Mouse (Mus musculus) midbrain, embryonic 11.5 days (tissue): ENCODE data around the gene Psmd3. TPM values are rescaled to one million over a fixed set of nuclear protein-coding genes. Genes with fewer than 3 reads are reported as not detected.
"Not testable (repeated sequence)": the region's sequence is repeated elsewhere in the genome, so short reads cannot be mapped to it uniquely, and the experiment has no call there.

ENCODE experiments used
- ATAC-seq: fragments of 200-750 bp; cut with Nextera tagmentation; 2 replicates; pipeline ENCODE4 v1.8.0; 2017; ENCODE audit warnings: moderate TSS enrichment, moderate library complexity; ENCODE audit not compliant: low FRiP score
- DNase-seq: peaks from one replicate; pipeline ENCODE4 v3.0.0; 2015; ENCODE audit warnings: low spot score; ENCODE audit errors: missing footprints
- H3K27ac ChIP-seq: fragments of 300-500 bp; sonication (generic); 2 replicates; pipeline ENCODE4 v1.5.1; 2014; ENCODE audit warnings: low read depth, low read length
- H3K27me3 ChIP-seq: fragments of 300-500 bp; sonication (generic); 2 replicates; pipeline ENCODE4 v1.6.1; 2014; ENCODE audit warnings: mild to moderate bottlenecking, low read length, moderate library complexity, mixed read lengths; ENCODE audit not compliant: control insufficient read depth, insufficient read depth
- H3K36me3 ChIP-seq: fragments of 300-500 bp; sonication (generic); 2 replicates; pipeline ENCODE4 v1.6.1; 2014; ENCODE audit warnings: mild to moderate bottlenecking, low read length, moderate library complexity, mixed read lengths; ENCODE audit not compliant: control insufficient read depth, insufficient read depth
- H3K4me1 ChIP-seq: fragments of 300-500 bp; sonication (generic); 2 replicates; pipeline ENCODE4 v1.6.1; 2014; ENCODE audit warnings: low read length; ENCODE audit not compliant: control insufficient read depth, insufficient read depth
- H3K4me2 ChIP-seq: fragments of 300-500 bp; sonication (generic); 2 replicates; pipeline ENCODE4 v1.6.1; 2014; ENCODE audit warnings: mild to moderate bottlenecking, moderate library complexity
- H3K4me3 ChIP-seq: fragments of 300-500 bp; sonication (generic); 2 replicates; pipeline ENCODE4 v1.5.1; 2014; ENCODE audit warnings: low read depth, low read length
- H3K9ac ChIP-seq: fragments of 300-500 bp; sonication (generic); 2 replicates; pipeline ENCODE4 v1.6.1; 2014; ENCODE audit warnings: low read length
- H3K9me3 ChIP-seq: fragments of 300-500 bp; sonication (generic); 2 replicates; pipeline ENCODE4 v1.6.1; 2016; ENCODE audit warnings: low read length; ENCODE audit not compliant: control insufficient read depth
- WGBS: fragments of 180-500 bp; shearing (Covaris S2); extraction: QIAGEN DNeasy Blood & Tissue Kit; methylation state at CpG from one replicate; pipeline ENCODE4 v1.1.7; 2014; 5-methylcytosine and 5-hydroxymethylcytosine counted together
- polyA plus RNA-seq: library from polyadenylated mRNA; unstranded; fragments of >200 nt; fragmentation: Nextera tagmentation; extraction: Ambion mirVana; gene quantifications from 2 replicates; pipeline ENCODE4 v1.2.1, GENCODE M21; 2014

Gene Psmd3
- polyA plus RNA-seq, 1 experiment from 2014 or later, result 155 TPM

DNA sequence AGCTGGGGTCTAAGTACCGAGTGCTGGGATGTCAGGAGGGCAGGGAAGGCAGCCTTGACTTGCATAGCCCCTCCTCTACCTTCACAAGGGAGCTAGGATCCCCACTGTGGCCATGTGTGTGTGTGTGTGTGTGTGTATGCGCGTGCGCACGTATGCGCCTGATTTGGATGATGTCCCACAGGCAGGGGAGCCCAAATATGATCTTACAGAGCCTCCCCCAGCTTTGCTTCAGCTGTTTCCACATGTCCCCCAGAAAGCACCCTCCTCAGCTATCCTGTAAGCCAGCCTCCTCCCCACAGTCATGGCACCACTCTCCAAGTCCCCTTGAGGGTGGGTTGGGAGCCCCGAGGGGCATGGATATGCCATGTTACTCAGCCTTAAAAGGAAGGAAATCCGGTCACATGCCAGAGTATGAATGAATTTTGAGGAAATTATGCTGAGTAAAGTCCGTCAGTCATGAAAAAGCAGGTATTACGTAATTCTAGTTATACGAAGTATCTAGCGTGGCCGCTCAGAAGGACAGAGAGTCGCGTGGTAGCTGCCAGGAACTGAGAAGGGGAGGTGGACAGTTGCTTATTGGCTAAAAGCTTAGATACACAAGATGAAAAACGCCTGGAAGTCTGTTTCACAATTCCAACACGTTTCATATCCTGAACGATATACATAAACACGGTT, 26.1 kb downstream of the Psmd3 start:
- no peak overlapping the region for H3K9ac ChIP-seq
- H3K4me1 ChIP-seq, result no peaks in the 10 kb centered on the region
- H3K4me3 ChIP-seq, result no peak overlapping the region
- ATAC-seq (no peak), DNase-seq (no peak)
- no peaks in the 10 kb centered on the region for H3K9me3 ChIP-seq
- H3K36me3 ChIP-seq, result peaks cover 30% of the 10 kb centered on the region
- H3K27me3 ChIP-seq, result no peaks in the 10 kb centered on the region
- no peak overlapping the region for H3K27ac ChIP-seq
- H3K4me2 ChIP-seq, result no peak overlapping the region
- WGBS, result 94% methylated on average over 19 of the region's 19 CpGs

- H3K4me3 ChIP-seq, result no peak overlapping the region
- DNase-seq (no peak), ATAC-seq (no peak)
- H3K27ac ChIP-seq, result no peak overlapping the region
- H3K9me3 ChIP-seq, result no peaks in the 10 kb centered on the region
- no peak overlapping the region for H3K9ac ChIP-seq
- no peak overlapping the region for H3K4me2 ChIP-seq
- no peaks in the 10 kb centered on the region for H3K27me3 ChIP-seq
- WGBS, result 90% methylated on average over 26 of the region's 26 CpGs
- H3K4me1 ChIP-seq, result no peaks in the 10 kb centered on the region
- H3K36me3 ChIP-seq, result peaks cover 30% of the 10 kb centered on the region
These were observed 26.8 kb downstream of the Psmd3 start for GRCm38 (mm10) chr11:98709001-98709741.

DNA sequence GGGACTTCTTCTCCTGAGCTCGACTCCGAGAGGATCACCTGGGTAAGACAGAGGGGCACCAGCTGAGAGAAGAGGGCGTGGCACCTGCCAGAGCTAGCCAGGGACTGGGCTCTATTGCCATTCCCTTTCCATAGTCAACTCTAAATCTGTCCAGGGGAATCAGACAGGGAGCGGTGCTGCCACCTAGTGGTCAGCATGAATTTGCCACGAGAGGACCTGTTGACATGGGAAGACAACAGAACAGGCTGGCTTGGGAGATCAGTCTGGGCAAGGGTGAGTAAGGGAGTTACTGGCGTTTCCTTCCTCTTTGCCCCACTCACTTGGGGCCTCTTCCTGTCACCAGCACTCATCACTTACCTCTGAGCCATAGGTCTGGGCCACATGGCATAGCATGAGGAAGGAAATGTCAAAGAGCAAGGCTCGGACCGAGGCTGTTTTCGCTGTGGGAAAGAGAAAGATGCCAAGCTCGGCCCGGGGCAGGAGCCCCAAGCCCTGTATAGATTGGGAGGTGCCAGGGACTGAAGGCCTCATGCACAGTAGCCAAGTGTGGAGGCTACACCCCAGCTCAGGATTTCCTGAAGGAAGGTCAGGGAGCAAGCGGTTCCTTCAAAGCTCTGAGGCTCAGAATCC, 28.2 kb downstream of the Psmd3 start:
- H3K9ac ChIP-seq, result no peak overlapping the region
- H3K27ac ChIP-seq, result no peak overlapping the region
- no peak overlapping the region for H3K4me2 ChIP-seq
- H3K36me3 ChIP-seq, result peaks cover 36% of the 10 kb centered on the region
- no peaks in the 10 kb centered on the region for H3K9me3 ChIP-seq
- WGBS, result 55% methylated on average over 12 of the region's 12 CpGs
- no peaks in the 10 kb centered on the region for H3K4me1 ChIP-seq
- ATAC-seq (peak; percentile 30; the same call in 1 of the 2 replicates), DNase-seq (peak; percentile 97)
- no peaks in the 10 kb centered on the region for H3K27me3 ChIP-seq
- no peak overlapping the region for H3K4me3 ChIP-seq

GRCm38 (mm10) chr11:98711046-98711434, 28.7 kb downstream of the Psmd3 start:
- ATAC-seq (no peak), DNase-seq (no peak)
- Histone ChIP-seq H3K9ac (no peak overlapping the region), H3K27me3 (no peaks in the 10 kb centered on the region), H3K4me1 (no peaks in the 10 kb centered on the region), H3K36me3 (peaks cover 33% of the 10 kb centered on the region), H3K4me3 (no peak overlapping the region), H3K4me2 (no peak overlapping the region), H3K9me3 (no peaks in the 10 kb centered on the region), H3K27ac (no peak overlapping the region)
- 87% methylated on average over 4 of the region's 4 CpGs for WGBS

GRCm38 (mm10) chr11:98712009-98712408, 29.7 kb downstream of the Psmd3 start:
- H3K4me1 ChIP-seq, H3K4me2 ChIP-seq, H3K27me3 ChIP-seq, DNase-seq, H3K9ac ChIP-seq, ATAC-seq, H3K9me3 ChIP-seq, H3K4me3 ChIP-seq, H3K27ac ChIP-seq: not testable (repeated sequence)
- 92% methylated on average over 6 of the region's 6 CpGs for WGBS
- H3K36me3 ChIP-seq, result peaks cover 27% of the 10 kb centered on the region

- DNase-seq, result no peak
- Histone ChIP-seq H3K4me1 (no peaks in the 10 kb centered on the region; the same call in 1 of the 2 replicates), H3K9ac (no peak overlapping the region), H3K9me3 (no peaks in the 10 kb centered on the region), H3K27me3 (no peaks in the 10 kb centered on the region), H3K4me3 (no peak overlapping the region), H3K4me2 (no peak overlapping the region), H3K36me3 (peaks cover 24% of the 10 kb centered on the region), H3K27ac (no peak overlapping the region)
- WGBS, result 89% methylated on average over 12 of the region's 12 CpGs
- no peak for ATAC-seq
These were observed 31.3 kb downstream of the Psmd3 start for GRCm38 (mm10) chr11:98713703-98714102.

DNA sequence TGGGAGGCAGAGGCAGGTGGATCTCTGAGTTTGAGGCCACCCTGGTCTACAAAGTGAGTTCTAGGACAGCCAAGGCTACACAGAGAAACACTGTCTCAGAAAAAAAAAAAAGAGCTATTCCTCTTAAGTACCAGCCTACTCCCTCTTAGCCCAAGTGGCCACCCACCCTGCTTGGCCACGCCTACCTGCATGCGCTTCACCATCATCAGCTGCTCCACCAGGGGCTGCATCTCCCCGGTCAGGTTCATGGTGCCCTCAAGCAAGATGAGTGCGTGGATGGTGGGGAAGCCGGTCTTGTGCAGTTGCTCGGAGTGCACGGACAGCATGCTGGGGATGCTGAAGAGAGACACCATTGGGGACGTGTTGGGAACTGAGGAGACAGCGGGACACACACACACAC, 33.6 kb downstream of the Psmd3 start:
- no peak for DNase-seq
- Histone ChIP-seq H3K27me3 (no peaks in the 10 kb centered on the region), H3K36me3 (peaks cover 18% of the 10 kb centered on the region; the same call in 1 of the 2 replicates), H3K9me3 (no peaks in the 10 kb centered on the region), H3K4me3 (no peak overlapping the region), H3K4me2 (no peak overlapping the region), H3K27ac (no peak overlapping the region), H3K9ac (no peak overlapping the region), H3K4me1 (no peaks in the 10 kb centered on the region; the same call in 1 of the 2 replicates)
- no peak for ATAC-seq
- WGBS, result 93% methylated on average over 9 of the region's 9 CpGs

DNA sequence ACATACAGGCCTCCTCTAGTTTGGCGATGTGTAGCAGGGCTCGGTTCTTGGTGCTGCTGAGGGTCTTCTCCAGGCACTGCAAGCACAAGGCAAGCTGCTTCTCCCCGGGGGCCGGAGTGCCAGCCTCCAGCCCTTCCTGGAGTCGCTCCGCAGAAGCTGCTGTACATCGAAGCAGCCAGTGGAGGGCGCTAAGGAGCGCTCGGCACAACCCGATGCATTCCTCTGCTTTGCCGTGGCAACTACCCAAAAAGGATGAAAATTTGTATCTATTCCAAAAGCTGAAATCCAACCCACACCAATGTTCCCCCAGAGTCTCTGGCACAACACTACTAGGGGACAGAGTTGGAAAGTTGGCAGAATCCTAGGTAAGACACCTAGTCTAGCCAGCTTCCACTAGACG, 35.5 kb downstream of the Psmd3 start:
- no peak for ATAC-seq
- peak; percentile 97 for DNase-seq
- peaks cover 14% of the 10 kb centered on the region; the same call in 1 of the 2 replicates for H3K36me3 ChIP-seq
- 20% methylated on average over 13 of the region's 13 CpGs for WGBS
- no peak overlapping the region for H3K9ac ChIP-seq
- no peaks in the 10 kb centered on the region for H3K27me3 ChIP-seq
- no peak overlapping the region for H3K4me3 ChIP-seq
- H3K4me2 ChIP-seq, result no peak overlapping the region
- H3K4me1 ChIP-seq, result no peaks in the 10 kb centered on the region; the same call in 1 of the 2 replicates
- no peaks in the 10 kb centered on the region for H3K9me3 ChIP-seq
- no peak overlapping the region for H3K27ac ChIP-seq

DNA sequence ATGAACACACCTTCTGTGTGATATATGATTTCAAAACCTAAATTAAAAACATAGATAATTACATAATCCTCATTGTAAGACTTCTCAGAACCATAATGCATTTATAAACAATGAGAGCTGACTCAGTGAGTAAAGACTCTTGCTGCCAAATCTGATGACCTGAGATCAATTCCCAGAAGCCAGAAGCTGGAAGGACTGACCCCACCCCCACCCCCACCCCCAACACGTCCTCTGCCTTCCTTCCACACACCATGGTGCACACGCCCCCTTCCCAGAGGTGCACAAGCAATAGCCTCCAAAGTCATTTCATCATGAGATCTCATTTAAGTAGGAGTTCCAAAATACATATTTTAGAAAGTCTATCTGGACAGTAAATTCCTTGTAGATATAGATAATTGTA, 38.4 kb downstream of the Psmd3 start:
- peaks cover 9% of the 10 kb centered on the region; the same call in 1 of the 2 replicates for H3K36me3 ChIP-seq
- H3K27ac ChIP-seq, result no peak overlapping the region
- no peaks in the 10 kb centered on the region; the same call in 1 of the 2 replicates for H3K4me1 ChIP-seq
- ATAC-seq, result no peak
- H3K9me3 ChIP-seq, result no peaks in the 10 kb centered on the region
- no peaks in the 10 kb centered on the region for H3K27me3 ChIP-seq
- 67% methylated on average over 2 of the region's 2 CpGs for WGBS
- H3K4me3 ChIP-seq, result no peak overlapping the region
- no peak overlapping the region for H3K4me2 ChIP-seq
- DNase-seq, result no peak
- H3K9ac ChIP-seq, result no peak overlapping the region
